Mouse (Mus musculus): ENCODE results near the gene March6. TPM values are rescaled to one million over a fixed set of nuclear protein-coding genes. Genes with fewer than 3 reads are reported as not detected.

The March6 gene
- polyA plus RNA-seq, 2 experiments: 27.4 to 30.6 TPM

GRCm38 (mm10) chr15:31494803-31495202 lies 36.0 kb downstream of the March6 start:
- no peak overlapping the region for H3K4me3 ChIP-seq (replicated peaks; ENCODE audit: low read length)
- no peaks in the 10 kb centered on the region for H3K4me1 ChIP-seq (ENCODE audit: control insufficient read depth, insufficient read depth, low read length)
- ATAC-seq (ENCODE audit: low FRiP score, low read depth): no peak
- 88% methylated on average over 9 of the region's 9 CpGs for WGBS
- H3K4me2 ChIP-seq (replicated peaks; ENCODE audit: low read depth, low read length, severe bottlenecking): no peak overlapping the region
- no peak for TF ChIP-seq POLR2A (IDR thresholded peaks at IDR 0.05; ENCODE audit: borderline replicate concordance, extremely low read depth, insufficient read depth, insufficient read length)
- H3K9me3 ChIP-seq (ENCODE audit: control insufficient read depth, low read length): no peaks in the 10 kb centered on the region
- no peak overlapping the region for H3K9ac ChIP-seq (ENCODE audit: low read depth, low read length, severe bottlenecking)
- peaks cover 71% of the 10 kb centered on the region for H3K36me3 ChIP-seq (ENCODE audit: control insufficient read depth, insufficient read depth, low read length)
- H3K27me3 ChIP-seq (ENCODE audit: control insufficient read depth, insufficient read depth, low read length): no peaks in the 10 kb centered on the region
- no peak overlapping the region for H3K27ac ChIP-seq (replicated peaks; ENCODE audit: low read depth, low read length)
- DNase-seq (ENCODE audit: low spot score): no peak

GRCm38 (mm10) chr15:31494310-31494709 lies 36.5 kb downstream of the March6 start:
- H3K4me3 ChIP-seq (replicated peaks; ENCODE audit: low read length): no peak overlapping the region
- H3K27ac ChIP-seq (replicated peaks; ENCODE audit: low read depth, low read length): no peak overlapping the region
- no peaks in the 10 kb centered on the region for H3K27me3 ChIP-seq (ENCODE audit: control insufficient read depth, insufficient read depth, low read length)
- no peak for DNase-seq (ENCODE audit: low spot score)
- ATAC-seq (ENCODE audit: low FRiP score, low read depth): no peak
- no peaks in the 10 kb centered on the region for H3K9me3 ChIP-seq (ENCODE audit: control insufficient read depth, low read length)
- H3K4me2 ChIP-seq (replicated peaks; ENCODE audit: low read depth, low read length, severe bottlenecking): no peak overlapping the region
- WGBS: 78% methylated on average over 3 of the region's 3 CpGs
- peaks cover 71% of the 10 kb centered on the region for H3K36me3 ChIP-seq (ENCODE audit: control insufficient read depth, insufficient read depth, low read length)
- TF ChIP-seq POLR2A (IDR thresholded peaks at IDR 0.05; ENCODE audit: borderline replicate concordance, extremely low read depth, insufficient read depth, insufficient read length): no peak
- no peaks in the 10 kb centered on the region for H3K4me1 ChIP-seq (ENCODE audit: control insufficient read depth, insufficient read depth, low read length)
- no peak overlapping the region for H3K9ac ChIP-seq (ENCODE audit: low read depth, low read length, severe bottlenecking)

- ATAC-seq (ENCODE audit: low FRiP score, low read depth) (no peak), DNase-seq (ENCODE audit: low spot score) (no peak)
- H3K27me3 ChIP-seq (ENCODE audit: control insufficient read depth, insufficient read depth, low read length): no peaks in the 10 kb centered on the region
- WGBS: 88% methylated on average over 2 of the region's 2 CpGs
- no peak overlapping the region for H3K27ac ChIP-seq (replicated peaks; ENCODE audit: low read depth, low read length)
- no peak overlapping the region for H3K4me2 ChIP-seq (replicated peaks; ENCODE audit: low read depth, low read length, severe bottlenecking)
- H3K9me3 ChIP-seq (ENCODE audit: control insufficient read depth, low read length): no peaks in the 10 kb centered on the region
- peaks cover 67% of the 10 kb centered on the region for H3K36me3 ChIP-seq (ENCODE audit: control insufficient read depth, insufficient read depth, low read length)
- no peak for TF ChIP-seq POLR2A (IDR thresholded peaks at IDR 0.05; ENCODE audit: borderline replicate concordance, extremely low read depth, insufficient read depth, insufficient read length)
- no peaks in the 10 kb centered on the region for H3K4me1 ChIP-seq (ENCODE audit: control insufficient read depth, insufficient read depth, low read length)
- H3K9ac ChIP-seq (ENCODE audit: low read depth, low read length, severe bottlenecking): no peak overlapping the region
- H3K4me3 ChIP-seq (replicated peaks; ENCODE audit: low read length): no peak overlapping the region
Observed at GRCm38 (mm10) chr15:31487407-31487806, 43.4 kb downstream of the March6 start.

- DNase-seq (ENCODE audit: low spot score) (no peak), ATAC-seq (ENCODE audit: low FRiP score, low read depth) (no peak)
- WGBS: 100% methylated on average over 1 of the region's 1 CpGs
- Histone ChIP-seq H3K36me3 (ENCODE audit: control insufficient read depth, insufficient read depth, low read length) (peaks cover 71% of the 10 kb centered on the region), H3K4me3 (replicated peaks; ENCODE audit: low read length) (no peak overlapping the region), H3K27ac (replicated peaks; ENCODE audit: low read depth, low read length) (no peak overlapping the region), H3K4me1 (ENCODE audit: control insufficient read depth, insufficient read depth, low read length) (no peaks in the 10 kb centered on the region), H3K9me3 (ENCODE audit: control insufficient read depth, low read length) (no peaks in the 10 kb centered on the region), H3K27me3 (ENCODE audit: control insufficient read depth, insufficient read depth, low read length) (no peaks in the 10 kb centered on the region), H3K9ac (ENCODE audit: low read depth, low read length, severe bottlenecking) (no peak overlapping the region), H3K4me2 (replicated peaks; ENCODE audit: low read depth, low read length, severe bottlenecking) (no peak overlapping the region)
- TF ChIP-seq POLR2A (IDR thresholded peaks at IDR 0.05; ENCODE audit: borderline replicate concordance, extremely low read depth, insufficient read depth, insufficient read length): no peak
Observed at GRCm38 (mm10) chr15:31476678-31477077, 54.2 kb downstream of the March6 start.

GRCm38 (mm10) chr15:31472645-31473574 lies 57.9 kb downstream of the March6 start:
- WGBS: 75% methylated on average over 4 of the region's 4 CpGs
- no peak overlapping the region for H3K27ac ChIP-seq (replicated peaks; ENCODE audit: low read depth, low read length)
- no peaks in the 10 kb centered on the region for H3K9me3 ChIP-seq (ENCODE audit: control insufficient read depth, low read length)
- H3K36me3 ChIP-seq (ENCODE audit: control insufficient read depth, insufficient read depth, low read length): peaks cover 65% of the 10 kb centered on the region
- no peak for TF ChIP-seq POLR2A (IDR thresholded peaks at IDR 0.05; ENCODE audit: borderline replicate concordance, extremely low read depth, insufficient read depth, insufficient read length)
- no peak overlapping the region for H3K9ac ChIP-seq (ENCODE audit: low read depth, low read length, severe bottlenecking)
- H3K4me1 ChIP-seq (ENCODE audit: control insufficient read depth, insufficient read depth, low read length): no peaks in the 10 kb centered on the region
- H3K4me3 ChIP-seq (replicated peaks; ENCODE audit: low read length): no peak overlapping the region
- H3K27me3 ChIP-seq (ENCODE audit: control insufficient read depth, insufficient read depth, low read length): no peaks in the 10 kb centered on the region
- DNase-seq (ENCODE audit: low spot score) (no peak), ATAC-seq (ENCODE audit: low FRiP score, low read depth) (no peak)
- no peak overlapping the region for H3K4me2 ChIP-seq (replicated peaks; ENCODE audit: low read depth, low read length, severe bottlenecking)

Measured in limb, embryonic 14.5 days (tissue).